Mouse (Mus musculus): Measurements from ENCODE around the gene Tmem114.

Gene Tmem114

DNA sequence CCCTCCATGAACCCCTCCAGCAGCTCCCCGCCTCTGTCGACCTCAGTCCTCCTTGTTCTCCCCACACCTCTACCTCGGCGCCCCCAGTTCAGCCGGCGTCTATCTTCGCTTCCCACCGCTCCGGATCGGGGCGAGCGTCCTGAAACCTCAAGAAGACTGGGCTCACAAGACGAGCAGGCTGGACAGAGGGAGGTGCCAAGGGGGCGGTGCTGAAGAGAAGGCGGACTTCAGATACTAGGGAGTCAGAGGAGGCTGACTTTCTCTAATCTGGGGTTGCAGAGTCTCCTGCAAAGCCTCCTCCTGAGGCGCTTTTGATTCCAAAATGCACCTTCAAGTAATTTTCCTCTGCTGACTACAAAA is at the start of gene Tmem114:
TSS of gene Tmem114 (minus strand) at position 166 of the 360 bp plus-strand sequence.
- peak; percentile 28 for DNase-seq (ENCODE audit: low read depth, low spot score)

DNA sequence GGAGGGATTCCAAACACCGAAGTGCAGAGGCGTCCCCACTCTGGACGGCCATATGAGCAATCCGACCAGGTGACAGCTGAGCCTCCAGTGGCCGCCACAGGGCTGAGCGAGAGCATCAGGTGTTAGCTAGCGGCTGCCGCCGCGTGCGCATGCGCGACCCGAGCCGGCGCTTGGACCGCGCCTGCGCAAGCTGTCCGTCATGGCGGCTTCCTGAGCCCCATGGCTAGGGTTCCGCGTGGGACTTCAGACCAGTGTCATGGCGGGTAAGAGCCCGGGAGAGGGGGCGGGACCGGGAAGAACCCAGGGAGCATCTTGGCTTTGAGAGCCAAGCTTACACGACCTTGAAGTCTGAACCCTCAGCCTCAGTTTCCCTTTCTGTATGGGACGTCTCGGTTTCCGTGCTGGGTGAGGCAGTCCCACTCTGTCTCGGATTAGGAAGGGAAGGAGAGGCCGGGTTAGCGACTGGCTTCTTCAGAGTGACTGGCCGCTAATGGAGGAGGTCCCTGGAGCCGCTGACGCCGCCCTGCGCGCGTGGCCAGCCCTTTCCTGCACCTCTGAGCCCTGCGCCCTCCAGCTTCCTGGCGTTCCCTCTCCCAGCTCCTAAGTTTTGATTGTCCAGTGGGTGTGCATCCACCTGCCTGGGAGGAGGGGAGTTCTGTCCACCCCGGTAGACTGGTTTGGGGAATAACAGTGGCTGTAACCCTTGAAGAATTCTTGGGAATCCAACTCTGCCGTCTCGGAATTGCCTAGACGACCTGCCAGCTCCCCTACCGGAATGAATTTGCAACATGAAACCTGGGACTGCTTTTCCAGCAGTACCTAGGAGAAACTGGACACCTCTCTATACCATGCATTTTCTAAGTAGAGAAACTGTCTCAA is 45.9 kb upstream of the Tmem114 start, which contains the start of gene Mettl22:
TSS of gene Mettl22 (plus strand) at position 186 of the 879 bp plus-strand sequence.
- peak; percentile 79 for DNase-seq (ENCODE audit: low read depth, low spot score)

DNA sequence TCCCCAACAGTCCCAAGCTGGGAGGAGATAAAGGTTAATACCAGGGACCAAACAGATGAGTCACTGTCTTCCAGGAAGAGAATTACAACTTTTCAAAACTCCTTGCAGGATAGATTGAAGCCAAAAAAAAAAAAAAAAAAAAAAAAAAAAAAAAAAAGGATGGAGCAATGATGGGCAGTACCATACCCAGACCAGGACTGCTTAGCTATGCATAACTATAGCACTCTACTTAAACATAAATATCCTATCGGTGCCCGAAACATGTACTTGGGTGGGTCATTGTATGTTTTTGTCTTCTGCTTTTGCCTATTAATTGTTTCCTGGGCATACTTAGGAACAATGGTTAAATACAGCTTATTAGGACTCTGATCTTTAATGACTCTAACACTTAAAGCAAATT is 45.2 kb upstream of the Tmem114 start:
- no peak for DNase-seq (ENCODE audit: low read depth, low spot score)

DNA sequence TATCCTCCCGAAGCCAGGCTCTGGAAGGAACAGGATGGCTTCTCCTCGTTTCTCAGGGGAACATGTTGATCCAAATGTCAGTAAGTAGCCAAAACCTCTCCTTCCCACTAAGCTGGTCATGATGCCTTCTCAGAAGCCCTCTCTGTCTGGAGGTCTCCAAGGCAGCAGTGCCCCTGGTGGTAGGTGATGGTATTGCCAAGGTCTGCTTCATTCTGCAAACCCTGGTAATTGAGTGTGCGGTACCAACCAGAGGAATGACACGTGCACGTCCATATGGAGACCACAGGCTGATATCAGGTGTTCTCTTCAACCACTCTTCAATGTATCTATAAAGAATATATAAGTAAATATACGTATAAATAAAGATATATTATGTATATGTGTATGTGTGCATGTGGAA is 34.2 kb upstream of the Tmem114 start:
- no peak for DNase-seq (ENCODE audit: low read depth, low spot score)

DNA sequence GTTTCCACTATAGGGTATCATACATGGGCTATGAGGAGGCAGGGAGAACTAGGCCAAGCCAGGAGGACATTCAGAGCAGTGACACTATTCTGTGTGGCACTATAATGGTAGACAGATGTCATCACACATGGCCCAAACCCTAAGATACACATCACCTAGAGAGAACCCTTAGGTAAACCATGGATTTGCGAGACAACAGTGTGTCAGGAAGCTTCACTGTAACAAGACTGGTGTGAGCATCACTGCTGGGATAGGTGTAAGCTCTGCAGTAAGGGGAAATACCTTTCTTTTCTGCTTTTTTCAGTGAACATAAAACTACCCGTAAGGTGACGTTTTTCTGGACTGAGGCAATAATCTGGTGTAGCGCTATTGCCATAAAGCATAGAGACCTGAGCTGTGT is 33.5 kb upstream of the Tmem114 start:
- DNase-seq (ENCODE audit: low read depth, low spot score): no peak

DNA sequence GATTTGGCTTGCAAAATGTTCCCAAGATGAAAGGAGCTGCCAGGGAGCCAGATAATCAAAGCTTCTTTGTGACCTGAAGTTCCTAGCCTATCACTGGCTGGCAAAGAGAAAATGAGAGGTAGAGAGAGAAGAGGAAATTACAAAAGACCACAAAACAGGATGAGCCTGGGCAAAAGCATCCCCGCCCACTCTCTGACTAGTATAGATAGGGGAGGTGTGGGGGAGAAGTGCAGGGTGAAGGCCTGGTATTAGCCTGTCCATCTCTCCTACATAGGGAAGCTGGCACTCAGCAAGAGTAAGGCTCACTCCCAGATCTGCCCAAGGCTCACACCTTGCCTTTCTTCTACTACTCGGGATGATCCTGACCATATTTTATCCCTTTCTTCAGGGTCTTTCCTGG is 30.3 kb upstream of the Tmem114 start:
- no peak for DNase-seq (ENCODE audit: low read depth, low spot score)

DNA sequence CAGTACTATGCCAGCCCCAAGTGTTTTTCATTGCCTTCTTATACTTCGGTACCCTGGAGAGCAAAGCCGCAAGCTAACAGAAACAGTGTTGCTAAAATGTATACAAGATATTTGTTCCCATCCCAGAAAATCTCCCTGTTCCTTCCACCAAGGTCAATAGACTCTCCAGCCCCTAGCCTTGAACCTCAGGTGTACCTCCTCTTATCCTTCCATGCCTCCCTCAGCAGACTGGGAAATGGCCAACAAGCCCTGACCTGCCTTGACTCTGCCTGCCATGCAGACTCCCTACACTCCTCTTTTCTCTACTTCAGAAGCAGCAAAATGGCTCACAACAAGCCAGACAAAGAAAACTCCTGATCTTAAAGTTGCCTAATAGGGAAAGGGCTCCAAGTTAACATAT is 28.4 kb upstream of the Tmem114 start:
- DNase-seq (ENCODE audit: low read depth, low spot score): no peak

DNA sequence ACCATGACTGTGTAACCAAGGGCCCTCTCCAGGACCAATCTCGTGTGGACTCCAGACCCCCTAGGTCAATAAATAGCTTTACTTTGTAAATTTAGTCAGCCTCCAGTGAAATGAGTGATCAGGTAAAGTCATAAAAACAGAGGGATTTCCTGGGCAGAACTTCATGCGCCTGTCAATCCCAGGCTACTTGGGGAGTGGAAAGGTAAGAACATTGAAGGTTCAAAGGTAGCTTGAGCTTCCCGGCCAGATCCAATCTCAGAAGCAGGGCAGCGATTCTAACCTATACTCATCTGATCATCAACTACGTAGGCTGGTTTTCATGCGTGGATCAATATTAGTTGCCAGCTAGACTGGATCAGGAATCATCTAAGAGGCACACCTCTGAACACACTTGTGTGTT is 21.3 kb upstream of the Tmem114 start:
- no peak for DNase-seq (ENCODE audit: low read depth, low spot score)

DNA sequence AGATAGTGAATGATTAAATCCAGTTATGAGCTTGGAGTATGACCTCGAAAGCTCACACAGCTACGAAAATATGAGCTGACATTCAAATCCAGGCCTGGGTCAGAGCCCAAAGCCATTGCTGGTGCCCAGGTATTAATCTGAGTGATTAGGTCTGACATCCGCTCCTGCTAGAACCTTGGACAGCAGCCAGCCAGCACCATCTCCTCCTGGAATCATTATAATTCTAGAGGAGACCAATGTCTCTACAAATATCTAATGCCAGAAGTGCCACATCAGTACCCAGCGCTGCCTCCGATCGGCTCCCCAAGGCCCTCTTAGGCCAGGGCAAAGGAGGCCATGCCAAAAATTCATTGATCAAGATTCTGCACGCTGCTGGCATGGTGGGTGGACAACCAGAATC is 20.0 kb upstream of the Tmem114 start:
- no peak for DNase-seq (ENCODE audit: low read depth, low spot score)

DNA sequence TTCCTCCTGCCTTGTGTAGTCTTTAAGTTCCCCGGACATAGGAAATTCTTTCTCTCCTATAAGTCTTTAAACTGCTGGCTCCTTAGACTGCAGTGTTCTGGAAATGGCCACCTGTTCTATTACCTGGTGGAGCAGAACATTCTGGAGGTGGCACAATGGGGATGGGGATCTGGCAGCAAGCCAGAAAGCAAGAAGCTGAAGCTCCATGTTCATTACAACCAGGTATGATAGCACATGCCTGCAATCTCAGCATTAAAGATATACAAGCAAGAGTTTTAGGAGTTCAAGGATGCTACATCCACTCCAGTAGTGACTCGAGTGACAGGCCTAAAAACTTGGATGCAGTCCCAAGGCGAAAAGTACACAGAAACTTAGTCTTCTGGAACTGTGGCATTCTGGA is 7.7 kb upstream of the Tmem114 start:
- DNase-seq (ENCODE audit: low read depth, low spot score): no peak

DNA sequence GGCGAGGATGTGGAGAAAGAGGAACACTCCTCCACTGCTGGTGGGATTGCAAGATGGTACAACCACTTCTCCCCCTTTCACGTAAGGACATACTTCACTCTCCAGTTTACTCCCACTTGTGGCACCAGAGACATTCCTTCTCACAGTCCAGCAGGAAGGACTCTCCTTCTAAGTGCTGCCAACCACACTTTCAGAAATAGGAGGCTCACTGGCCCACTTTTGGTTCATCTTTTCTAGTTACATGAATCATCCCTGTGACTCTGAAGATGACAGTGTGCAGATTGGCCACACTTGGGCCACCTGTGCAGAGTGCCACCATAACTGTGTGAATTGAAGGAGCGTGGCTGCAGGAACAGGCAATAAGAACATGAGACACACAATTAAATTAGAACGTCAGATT is 4.6 kb upstream of the Tmem114 start:
- no peak for DNase-seq (ENCODE audit: low read depth, low spot score)

DNA sequence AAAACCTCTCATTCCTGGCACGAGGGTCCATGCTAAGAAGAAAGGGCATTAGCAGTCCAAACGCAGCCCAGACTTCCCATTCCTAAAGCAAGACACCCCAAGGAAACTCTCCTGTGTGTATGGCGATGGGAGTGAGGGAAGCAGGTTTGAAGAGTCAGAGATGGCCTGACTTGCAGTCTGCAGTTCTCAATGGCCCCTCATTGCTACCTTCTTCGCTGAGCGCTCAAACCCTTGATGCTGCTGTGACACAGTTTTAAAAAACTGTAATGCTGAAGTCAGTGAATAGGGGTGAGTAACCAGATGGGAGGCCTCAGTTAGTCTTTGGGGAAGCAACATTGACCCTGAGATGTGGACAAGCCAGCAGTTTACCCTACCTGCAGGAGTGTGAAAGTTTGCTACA is 800 bp upstream of the Tmem114 start:
- DNase-seq (ENCODE audit: low read depth, low spot score): no peak

DNA sequence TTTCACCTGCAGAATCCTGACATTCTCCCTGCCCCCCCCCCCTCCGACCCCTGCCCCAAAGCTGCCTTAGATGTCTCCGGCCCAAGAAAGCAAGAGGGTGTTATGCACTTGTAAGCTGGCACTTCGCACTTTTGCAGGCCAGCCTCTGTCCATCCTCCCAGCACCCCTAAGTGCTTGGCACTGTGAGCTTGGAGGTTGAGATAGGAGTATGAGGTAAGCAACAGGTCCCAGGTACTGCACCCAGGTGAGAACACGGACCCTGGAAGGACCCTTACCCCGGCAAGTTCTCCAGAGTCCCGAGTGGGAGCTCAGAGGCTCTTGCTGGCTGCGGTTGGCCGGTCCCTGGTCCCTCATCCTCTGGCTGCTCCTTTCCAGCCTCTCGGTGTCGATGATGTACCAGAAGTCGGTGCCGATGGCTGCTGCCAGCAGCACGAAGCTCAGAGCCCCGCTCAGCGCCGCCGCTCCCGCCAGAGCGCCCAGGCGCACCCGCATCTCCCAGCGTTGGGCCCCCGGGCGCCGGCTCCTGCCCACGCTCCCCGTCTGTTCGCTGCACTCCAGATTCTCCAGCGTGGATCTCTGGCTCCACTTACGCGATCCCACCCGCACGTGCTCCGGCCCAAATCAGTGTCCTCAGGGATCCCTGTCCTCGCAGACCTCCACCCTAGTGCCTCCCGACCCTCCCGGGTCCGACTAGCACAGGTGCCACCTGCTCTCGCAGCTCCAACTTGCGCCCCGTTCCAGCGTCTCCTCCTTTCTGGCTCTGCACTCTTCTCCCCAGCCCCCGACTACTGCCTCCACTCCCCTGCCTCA is 570 bp downstream of the Tmem114 start:
- DNase-seq (ENCODE audit: low read depth, low spot score): peak; percentile 13

DNA sequence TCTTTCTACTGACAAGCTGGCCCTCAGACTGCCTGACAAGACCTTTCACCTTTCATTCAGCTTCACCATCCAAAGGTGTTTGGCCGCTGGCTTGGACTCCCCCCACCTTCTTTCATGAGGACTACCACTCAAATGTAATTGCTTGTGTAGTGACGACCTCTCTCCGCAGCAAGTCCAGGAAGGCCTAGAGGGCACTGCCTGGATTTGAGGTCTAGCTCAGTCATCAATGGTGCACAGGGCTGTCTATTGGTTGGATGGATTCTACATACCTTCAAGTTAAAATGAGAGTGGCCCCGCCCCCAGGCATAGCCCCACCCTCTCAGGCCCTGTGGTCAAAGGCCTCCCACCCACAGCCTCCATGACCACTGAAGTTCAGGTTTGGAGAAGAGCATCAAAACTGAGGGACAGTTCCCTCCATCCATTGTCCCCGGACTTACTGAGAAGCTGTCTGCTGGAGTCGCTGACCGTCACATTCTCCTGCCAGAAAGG is 1.3 kb downstream of the Tmem114 start:
- DNase-seq (ENCODE audit: low read depth, low spot score): no peak

DNA sequence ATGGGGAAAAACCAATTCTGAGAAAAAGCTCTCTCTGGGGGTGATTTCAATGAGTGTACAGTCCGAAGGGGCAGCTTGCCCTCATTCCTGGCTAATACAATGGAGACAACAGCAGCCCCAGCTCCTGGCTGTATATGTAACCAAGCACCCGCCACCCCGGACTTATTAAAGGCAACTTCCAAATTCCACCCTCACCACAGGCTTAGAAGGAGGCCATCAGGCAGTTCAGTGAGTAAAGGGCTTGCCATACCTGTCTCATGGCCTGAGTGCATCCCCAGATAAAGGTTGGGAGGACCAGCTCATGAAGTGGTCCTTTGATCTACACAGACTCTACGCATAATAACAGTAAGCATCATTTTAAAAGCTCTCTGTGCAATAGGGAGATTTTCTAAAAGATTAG is 4.1 kb downstream of the Tmem114 start:
- DNase-seq (ENCODE audit: low read depth, low spot score): no peak

DNA sequence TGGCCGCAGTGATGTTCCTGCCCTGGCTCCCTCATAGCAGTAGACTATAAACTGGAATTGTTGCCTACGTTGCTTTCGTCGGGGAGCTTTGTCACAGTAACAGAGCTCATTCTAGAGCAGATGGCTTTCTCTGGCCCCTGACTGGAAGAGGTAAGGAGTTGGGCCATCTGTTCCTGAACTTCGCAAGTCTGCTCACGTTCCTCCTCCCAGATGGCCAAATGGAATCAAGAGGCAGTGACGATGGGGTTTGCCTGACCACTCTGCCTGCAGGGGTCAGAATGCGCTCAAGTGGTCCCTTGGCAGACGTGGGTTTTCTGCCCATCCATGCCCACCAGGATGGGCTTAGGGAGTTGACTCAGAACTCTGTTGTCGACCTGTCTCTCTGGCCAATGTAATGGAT is 4.6 kb downstream of the Tmem114 start:
- DNase-seq (ENCODE audit: low read depth, low spot score): no peak

DNA sequence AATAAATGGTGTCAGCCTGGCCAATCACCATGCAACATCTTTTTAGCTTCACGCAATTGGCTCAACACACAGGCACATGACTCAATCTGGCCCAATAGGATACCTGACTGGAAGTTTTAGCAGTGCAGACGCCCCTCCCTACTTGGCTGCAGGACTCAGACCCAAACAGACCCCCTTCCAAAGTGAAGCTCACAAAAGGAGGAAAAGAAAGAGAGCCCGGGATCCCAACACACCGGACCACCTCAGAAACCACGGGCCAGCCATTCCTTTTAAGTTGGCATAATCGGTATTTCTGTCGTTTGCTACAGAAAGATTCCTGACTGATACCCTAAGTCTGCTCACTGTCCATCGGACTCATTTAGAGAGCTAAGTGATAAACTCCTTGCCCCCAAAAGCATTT is 5.3 kb downstream of the Tmem114 start:
- DNase-seq (ENCODE audit: low read depth, low spot score): no peak

DNA sequence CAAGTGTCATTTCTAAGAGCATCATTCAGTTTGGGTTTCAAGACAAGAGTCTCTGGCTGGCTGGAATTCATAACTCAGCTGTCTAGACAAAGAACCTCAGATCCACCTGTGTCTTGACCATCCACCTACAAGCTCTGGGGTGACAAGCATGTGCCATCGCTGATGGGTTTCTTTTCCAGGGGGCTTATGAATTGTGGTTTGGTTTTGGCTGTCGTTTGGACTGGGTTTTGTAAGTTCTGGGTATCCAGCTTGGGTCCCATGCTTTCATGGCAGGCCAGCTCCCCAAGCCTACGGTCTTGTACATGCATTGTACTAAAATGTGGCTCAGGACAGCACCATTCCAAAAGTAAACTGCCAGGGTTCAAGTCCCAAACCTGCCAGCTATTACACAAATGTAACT is 6.8 kb downstream of the Tmem114 start:
- DNase-seq (ENCODE audit: low read depth, low spot score): no peak

DNA sequence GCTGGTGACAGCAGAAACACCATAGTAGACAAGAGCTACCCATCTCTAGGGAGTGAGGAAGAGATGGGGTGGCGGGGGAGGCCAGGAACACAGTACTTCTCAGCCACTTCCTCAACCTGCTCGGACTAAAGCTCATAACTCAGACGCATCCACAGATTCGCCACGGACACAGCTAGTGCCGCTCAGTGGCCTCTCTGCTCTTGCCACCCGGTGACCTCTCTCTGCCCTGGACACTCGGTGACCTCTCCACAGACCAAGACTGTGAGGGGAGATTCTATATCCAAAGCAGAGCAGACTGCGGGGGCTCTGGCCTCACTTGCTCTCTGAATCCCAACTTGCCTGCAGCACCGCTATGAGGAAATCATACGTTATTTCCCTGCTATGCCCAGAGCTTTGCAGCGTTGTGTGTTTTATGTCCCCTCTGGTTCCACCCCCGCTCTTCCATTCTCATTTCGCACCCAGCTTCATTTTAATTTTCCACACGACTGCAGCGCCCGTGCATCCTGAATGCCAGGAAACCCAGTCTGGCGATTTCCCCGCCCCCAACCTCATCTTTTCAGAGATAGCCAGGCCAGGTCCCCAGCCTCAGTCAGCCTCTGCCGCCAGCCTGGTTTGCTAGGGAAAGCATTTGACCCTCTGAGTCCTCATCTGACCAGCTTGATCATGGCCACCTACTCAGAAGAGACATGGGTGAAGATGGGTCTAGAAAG is 7.8 kb downstream of the Tmem114 start:
- DNase-seq (ENCODE audit: low read depth, low spot score): no peak

DNA sequence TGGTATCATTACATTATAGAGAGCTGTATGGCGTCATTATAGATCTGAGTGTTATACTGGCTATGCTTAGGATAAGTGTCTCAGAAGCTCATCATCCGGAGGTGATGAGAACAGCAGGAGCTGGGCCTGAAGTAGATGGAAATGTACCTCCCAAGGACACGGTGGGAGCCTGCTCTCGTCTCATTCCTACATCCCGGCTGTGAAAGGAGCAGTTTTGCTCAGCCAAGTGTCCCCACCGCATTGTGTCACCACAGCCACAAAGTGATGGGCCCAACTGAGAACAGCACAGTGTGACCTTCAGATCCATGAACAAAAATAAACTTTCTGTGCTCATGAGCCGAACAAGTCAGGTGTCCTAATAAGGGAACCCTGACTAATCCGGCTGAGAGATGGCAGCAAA is 8.9 kb downstream of the Tmem114 start:
- DNase-seq (ENCODE audit: low read depth, low spot score): no peak

DNA sequence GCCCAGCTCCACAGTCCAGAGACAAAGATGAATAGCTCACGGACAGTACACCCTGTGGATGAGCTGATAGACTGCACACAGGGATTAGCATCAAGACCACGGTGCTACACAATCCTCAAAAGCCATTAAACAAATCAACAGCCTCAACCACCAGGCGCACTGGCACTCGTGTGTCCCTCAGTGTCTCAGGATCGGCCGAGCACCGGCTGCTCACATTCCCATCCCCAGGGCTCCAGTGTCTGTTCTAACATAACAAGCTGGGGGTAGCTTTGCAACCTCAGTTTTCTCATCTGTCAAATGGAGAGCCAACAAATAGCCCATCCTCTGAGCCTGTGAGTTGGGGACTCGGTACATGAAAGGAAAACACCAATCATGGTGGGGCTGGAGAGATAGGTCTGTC is 11.5 kb downstream of the Tmem114 start:
- no peak for DNase-seq (ENCODE audit: low read depth, low spot score)

DNA sequence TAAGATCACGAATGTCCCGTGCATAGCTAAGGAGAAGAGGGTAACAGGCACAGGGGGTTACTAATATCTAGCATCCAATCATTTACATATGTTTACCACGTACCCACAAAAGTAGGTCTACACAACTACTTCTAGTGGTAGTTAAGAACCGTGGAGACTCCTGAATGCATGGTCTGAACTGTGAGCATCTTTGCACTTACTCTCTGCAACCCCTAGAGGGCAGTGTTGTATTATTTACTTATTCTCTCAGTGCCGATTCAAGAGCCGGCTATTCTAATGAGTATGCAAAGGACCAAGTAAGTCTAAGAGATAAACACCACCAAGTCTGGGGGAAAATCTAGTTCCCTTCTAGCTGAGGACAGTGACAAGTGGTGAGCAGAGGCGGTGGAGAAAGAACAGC is 12.7 kb downstream of the Tmem114 start:
- DNase-seq (ENCODE audit: low read depth, low spot score): peak; percentile 14
